Mouse (Mus musculus): Measurements from ENCODE around the gene Fxyd3.

GRCm38 (mm10) chr7:31070324-31070723 is 6.2 kb downstream of the Fxyd3 start:
- no peak for TF ChIP-seq CEBPB (IDR thresholded peaks at IDR 0.05; ENCODE audit: insufficient read depth, poor library complexity, severe bottlenecking)
- no peak for TF ChIP-seq SRF (IDR thresholded peaks at IDR 0.05; ENCODE audit: control insufficient read depth, insufficient read length, low read depth)
- TF ChIP-seq USF1 (IDR thresholded peaks at IDR 0.05; ENCODE audit: low read depth): no peak
- no peak for TF ChIP-seq MAX (IDR thresholded peaks at IDR 0.05; ENCODE audit: low read depth)
- no peak for TF ChIP-seq POLR2A (IDR thresholded peaks at IDR 0.05; ENCODE audit: insufficient read length, low read depth)
- no peak for TF ChIP-seq MYOG (IDR thresholded peaks at IDR 0.05; ENCODE audit: control insufficient read depth in 1 of 3, insufficient read depth in 1 of 3, insufficient read length in 2 of 3, low read depth in 2 of 3)
- TF ChIP-seq TCF12 (IDR thresholded peaks at IDR 0.05; ENCODE audit: insufficient read depth, poor library complexity, severe bottlenecking): no peak
